Mouse (Mus musculus): ENCODE data around the gene Clp1.

DNA sequence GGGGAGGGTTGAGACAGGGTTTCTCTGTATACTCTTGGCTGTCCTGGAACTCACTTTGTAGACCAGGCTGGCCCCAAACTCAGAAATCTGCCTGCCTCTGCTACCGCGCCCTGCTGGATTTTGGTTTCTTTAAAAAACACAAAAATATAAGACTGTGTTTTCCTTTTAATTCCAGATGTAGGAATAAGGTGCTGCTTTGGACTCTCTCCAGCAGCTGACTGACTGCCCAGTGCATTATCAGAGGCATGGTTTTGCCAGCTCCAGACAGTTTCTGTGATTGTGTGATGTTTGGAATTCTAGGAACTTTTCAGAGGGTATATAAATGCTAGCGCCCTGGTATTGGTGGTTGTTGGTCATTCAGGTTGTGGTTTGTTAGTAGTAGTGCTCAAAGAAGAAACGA is 9.8 kb downstream of the Clp1 start:
- TF ChIP-seq CTCF (IDR thresholded peaks at IDR 0.05; ENCODE audit: low read depth, low read length) (no peak), POLR2A (IDR thresholded peaks at IDR 0.05; ENCODE audit: extremely low read depth, insufficient read depth, low read length) (no peak)

Data from liver, adult 2 months (tissue).